Mouse (Mus musculus): ENCODE data around the gene Gm49339. TPM values are rescaled to one million over a fixed set of nuclear protein-coding genes. Genes with fewer than 3 reads are reported as not detected.

Gm49339 gene
- polyA plus RNA-seq, 1 experiment from 2014 or later, result not detected

GRCm38 (mm10) chr10:51526633-51527032, 46.2 kb downstream of the Gm49339 start:
- no peak overlapping the region for H3K9ac ChIP-seq
- no peaks in the 10 kb centered on the region for H3K36me3 ChIP-seq
- H3K4me3 ChIP-seq (replicated peaks), result no peak overlapping the region
- H3K27me3 ChIP-seq (replicated peaks), result no peaks in the 10 kb centered on the region
- no peaks in the 10 kb centered on the region for H3K4me1 ChIP-seq (replicated peaks)
- H3K9me3 ChIP-seq, result no peaks in the 10 kb centered on the region
- no peak overlapping the region for H3K27ac ChIP-seq
- no peak for ATAC-seq
- no peak overlapping the region for H3K4me2 ChIP-seq (replicated peaks)
- WGBS, result 67% methylated on average over 4 of the region's 4 CpGs

GRCm38 (mm10) chr10:51528840-51529434, 48.5 kb downstream of the Gm49339 start:
- Histone ChIP-seq H3K4me2 (replicated peaks) (no peak overlapping the region), H3K27ac (no peak overlapping the region), H3K9me3 (no peaks in the 10 kb centered on the region), H3K4me3 (replicated peaks) (no peak overlapping the region), H3K9ac (no peak overlapping the region), H3K36me3 (no peaks in the 10 kb centered on the region), H3K27me3 (replicated peaks) (no peaks in the 10 kb centered on the region), H3K4me1 (replicated peaks) (no peaks in the 10 kb centered on the region)
- ATAC-seq, result no peak
- 56% methylated on average over 8 of the region's 8 CpGs for WGBS

- H3K4me2 ChIP-seq (replicated peaks), result no peak overlapping the region
- no peaks in the 10 kb centered on the region for H3K9me3 ChIP-seq
- ATAC-seq, result no peak
- H3K27me3 ChIP-seq (replicated peaks), result no peaks in the 10 kb centered on the region
- no peak overlapping the region for H3K4me3 ChIP-seq (replicated peaks)
- WGBS, result 70% methylated on average over 3 of the region's 3 CpGs
- no peak overlapping the region for H3K9ac ChIP-seq
- no peaks in the 10 kb centered on the region for H3K36me3 ChIP-seq
- no peaks in the 10 kb centered on the region for H3K4me1 ChIP-seq (replicated peaks)
- H3K27ac ChIP-seq, result no peak overlapping the region
Measured at GRCm38 (mm10) chr10:51529497-51529896, 49.1 kb downstream of the Gm49339 start.

DNA sequence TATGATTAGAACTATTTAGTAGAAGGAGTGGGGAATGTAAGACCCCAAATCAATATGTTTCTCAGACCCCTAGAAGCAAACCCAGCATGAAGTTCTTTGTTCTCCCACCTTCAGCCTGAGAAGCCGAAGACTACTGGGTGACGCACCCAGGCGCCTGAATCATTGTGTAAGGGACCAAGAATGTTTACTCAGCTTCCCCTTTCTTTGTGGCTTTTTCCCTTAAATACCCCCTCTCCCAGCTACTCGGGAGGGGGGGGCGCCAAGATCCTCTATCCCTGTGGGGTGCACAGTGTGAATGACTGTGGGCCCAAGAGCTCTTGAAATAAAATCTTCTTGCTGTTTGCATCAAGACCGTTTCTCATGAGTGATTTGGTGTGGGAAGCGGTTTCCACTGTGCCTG, 50.4 kb downstream of the Gm49339 start:
- no peaks in the 10 kb centered on the region for H3K36me3 ChIP-seq
- no peaks in the 10 kb centered on the region for H3K4me1 ChIP-seq (replicated peaks)
- H3K4me3 ChIP-seq (replicated peaks), result no peak overlapping the region
- no peaks in the 10 kb centered on the region for H3K27me3 ChIP-seq (replicated peaks)
- H3K9me3 ChIP-seq, result no peaks in the 10 kb centered on the region
- no peak overlapping the region for H3K4me2 ChIP-seq (replicated peaks)
- H3K27ac ChIP-seq, result no peak overlapping the region
- no peak overlapping the region for H3K9ac ChIP-seq
- WGBS, result 87% methylated on average over 7 of the region's 7 CpGs
- ATAC-seq, result no peak

Other genes starting within 250 kb of the Gm49339 start
- gene Lilr4b, start within 50 bp of the Gm49339 start, polyA plus RNA-seq (2015; fragmentation: Nextera tagmentation; extraction: Ambion mirVana), result 0.61 and 0.80 TPM in 2 replicates
- 2.8 TPM in 2 replicates for gene Lilrb4a, start 10.3 kb downstream of the Gm49339 start, polyA plus RNA-seq (2015; fragmentation: Nextera tagmentation; extraction: Ambion mirVana)
- gene Fam162b, start 109.9 kb downstream of the Gm49339 start, polyA plus RNA-seq (2015; fragmentation: Nextera tagmentation; extraction: Ambion mirVana), result 12.4 and 14.5 TPM in 2 replicates
- gene Gprc6a, start 150.8 kb downstream of the Gm49339 start, polyA plus RNA-seq (2015; fragmentation: Nextera tagmentation; extraction: Ambion mirVana), result not detected in 2 replicates
- gene Rfx6, start 197.1 kb downstream of the Gm49339 start, polyA plus RNA-seq (2015; fragmentation: Nextera tagmentation; extraction: Ambion mirVana), result 2.0 and 2.2 TPM in 2 replicates